Mouse (Mus musculus) myocyte (in vitro differentiated cells): ENCODE measurements around the gene Rassf3. TPM values are rescaled to one million over a fixed set of nuclear protein-coding genes. Genes with fewer than 3 reads are reported as not detected.

ENCODE experiments used
- H3K27me3 ChIP-seq: one replicate; pipeline ENCODE4 v1.6.1; 2011; ENCODE audit not compliant: control insufficient read depth, insufficient read depth, insufficient read length
- H3K36me3 ChIP-seq: one replicate; pipeline ENCODE4 v1.6.1; 2011; ENCODE audit not compliant: control insufficient read depth, insufficient read depth
- H3K4me2 ChIP-seq: one replicate; pipeline ENCODE4 v1.6.1; 2011; ENCODE audit warnings: low read depth, control low read depth
- H3K4me3 ChIP-seq: one replicate; pipeline ENCODE4 v1.5.1; 2011; ENCODE audit warnings: mild to moderate bottlenecking, control low read depth, moderate library complexity
- H3K79me2 ChIP-seq: one replicate; pipeline ENCODE4 v1.6.1; 2011; ENCODE audit not compliant: control insufficient read depth, insufficient read depth
- H3ac ChIP-seq: one replicate; pipeline ENCODE4 v1.6.1; 2011; ENCODE audit not compliant: control insufficient read depth, insufficient read length
- CEBPB ChIP-seq: IDR thresholded peaks from 2 replicates; pipeline ENCODE4 v1.6.1; 2011; ENCODE audit warnings: mild to moderate bottlenecking, moderate library complexity; ENCODE audit not compliant: poor library complexity, insufficient read depth, severe bottlenecking
- E2F4 ChIP-seq: IDR thresholded peaks from one replicate; pipeline ENCODE4 v1.6.1; 2011; ENCODE audit warnings: mild to moderate bottlenecking, control low read depth, moderate library complexity; ENCODE audit not compliant: insufficient read depth
- MAX ChIP-seq: IDR thresholded peaks from one replicate; pipeline ENCODE4 v1.6.1; 2011; ENCODE audit warnings: low read depth, mild to moderate bottlenecking, control low read depth
- MYOD1 ChIP-seq, 3 experiments: IDR thresholded peaks; one replicate each; pipeline ENCODE4 v1.6.1; 2011; ENCODE audit warnings: control low read depth in 2 of 3, low read depth in 2 of 3, mild to moderate bottlenecking in 2 of 3, moderate library complexity in 1 of 3; ENCODE audit not compliant: insufficient read length in 2 of 3, control insufficient read depth in 1 of 3
- MYOG ChIP-seq, 3 experiments: IDR thresholded peaks; one replicate each; pipeline ENCODE4 v1.6.1; 2011; ENCODE audit warnings: control low read depth in 2 of 3, low read depth in 2 of 3, mild to moderate bottlenecking in 2 of 3; ENCODE audit not compliant: insufficient read length in 2 of 3, control insufficient read depth in 1 of 3, insufficient read depth in 1 of 3
- POLR2A ChIP-seq: IDR thresholded peaks from one replicate; pipeline ENCODE4 v1.6.1; 2011; ENCODE audit warnings: low read depth, mild to moderate bottlenecking, control low read depth, moderate library complexity; ENCODE audit not compliant: insufficient read length
- POLR2AphosphoS2 ChIP-seq: IDR thresholded peaks from one replicate; pipeline ENCODE4 v1.6.1; 2011; ENCODE audit warnings: low read depth, control low read depth; ENCODE audit not compliant: insufficient read length
- REST ChIP-seq: IDR thresholded peaks from one replicate; pipeline ENCODE4 v1.6.1; 2011; ENCODE audit warnings: mild to moderate bottlenecking, control low read depth, moderate library complexity; ENCODE audit not compliant: insufficient read depth, insufficient read length
- SRF ChIP-seq: IDR thresholded peaks from one replicate; pipeline ENCODE4 v1.6.1; 2011; ENCODE audit warnings: low read depth; ENCODE audit not compliant: control insufficient read depth, insufficient read length
- TCF12 ChIP-seq: IDR thresholded peaks from one replicate; pipeline ENCODE4 v1.6.1; 2011; ENCODE audit warnings: mild to moderate bottlenecking, control low read depth; ENCODE audit not compliant: poor library complexity, insufficient read depth, severe bottlenecking
- TCF3 ChIP-seq: IDR thresholded peaks from one replicate; pipeline ENCODE4 v1.6.1; 2011; ENCODE audit warnings: low read depth, control low read depth; ENCODE audit not compliant: insufficient read length
- USF1 ChIP-seq: IDR thresholded peaks from one replicate; pipeline ENCODE4 v1.6.1; 2011; ENCODE audit warnings: low read depth, mild to moderate bottlenecking, control low read depth, moderate library complexity
- polyA plus RNA-seq: library from polyadenylated mRNA; unstranded; fragments of >200 nt; fragmentation: generic; extraction: Trizol; gene quantifications from one replicate; pipeline ENCODE4 v1.2.1, GENCODE M21; 2012; ENCODE audit warnings: missing spikeins

Gene Rassf3
- polyA plus RNA-seq, 1 experiment: 32.3 TPM

GRCm38 (mm10) chr10:121379387-121379786 lies 96.8 kb downstream of the Rassf3 start:
- H3K4me2 ChIP-seq: no peak overlapping the region
- no peaks in the 10 kb centered on the region for H3K79me2 ChIP-seq
- no peak overlapping the region for H3K4me3 ChIP-seq
- H3K27me3 ChIP-seq: no peaks in the 10 kb centered on the region
- peaks cover 52% of the 10 kb centered on the region for H3K36me3 ChIP-seq
- no peak overlapping the region for H3ac ChIP-seq
- no peak for TF ChIP-seq TCF3

- H3K79me2 ChIP-seq: no peaks in the 10 kb centered on the region
- no peak overlapping the region for H3K4me3 ChIP-seq
- H3K27me3 ChIP-seq: no peaks in the 10 kb centered on the region
- TF ChIP-seq TCF3 (no peak), CEBPB (no peak)
- H3K36me3 ChIP-seq: peaks cover 50% of the 10 kb centered on the region
- H3K4me2 ChIP-seq: no peak overlapping the region
- no peak overlapping the region for H3ac ChIP-seq
These were observed 99.4 kb downstream of the Rassf3 start for GRCm38 (mm10) chr10:121376530-121377271.

- Histone ChIP-seq H3K4me3 (no peak overlapping the region), H3K79me2 (no peaks in the 10 kb centered on the region), H3K4me2 (no peak overlapping the region), H3ac (no peak overlapping the region), H3K36me3 (peaks cover 46% of the 10 kb centered on the region), H3K27me3 (no peaks in the 10 kb centered on the region)
- no peak for TF ChIP-seq TCF12
- TF ChIP-seq MYOG (IDR thresholded peaks at IDR 0.05; ENCODE audit: control insufficient read depth in 1 of 3, insufficient read depth in 1 of 3, insufficient read length in 2 of 3, low read depth in 2 of 3): no peak
- TF ChIP-seq POLR2A: no peak
- no peak for TF ChIP-seq REST
- no peak for TF ChIP-seq E2F4
- TF ChIP-seq MAX: no peak
- no peak for TF ChIP-seq MYOD1 (IDR thresholded peaks at IDR 0.05; ENCODE audit: control insufficient read depth in 1 of 3, insufficient read length in 2 of 3, low read depth in 2 of 3)
- no peak for TF ChIP-seq POLR2AphosphoS2
- no peak for TF ChIP-seq SRF
- no peak for TF ChIP-seq USF1
- TF ChIP-seq TCF3: no peak
- no peak for TF ChIP-seq CEBPB
These were observed 100.3 kb downstream of the Rassf3 start for GRCm38 (mm10) chr10:121375649-121376493.

- Histone ChIP-seq H3K4me2 (no peak overlapping the region), H3K36me3 (peaks cover 47% of the 10 kb centered on the region), H3K4me3 (no peak overlapping the region), H3ac (no peak overlapping the region), H3K79me2 (no peaks in the 10 kb centered on the region), H3K27me3 (no peaks in the 10 kb centered on the region)
- TF ChIP-seq POLR2AphosphoS2 (no peak), MYOG (IDR thresholded peaks at IDR 0.05; ENCODE audit: control insufficient read depth in 1 of 3, insufficient read depth in 1 of 3, insufficient read length in 2 of 3, low read depth in 2 of 3) (no peak), TCF12 (no peak), MYOD1 (IDR thresholded peaks at IDR 0.05; ENCODE audit: control insufficient read depth in 1 of 3, insufficient read length in 2 of 3, low read depth in 2 of 3) (no peak), REST (no peak), TCF3 (no peak), CEBPB (no peak), E2F4 (no peak), USF1 (no peak)
These were observed 101.2 kb downstream of the Rassf3 start for GRCm38 (mm10) chr10:121374693-121375620.

- Histone ChIP-seq H3K4me3 (no peak overlapping the region), H3K27me3 (no peaks in the 10 kb centered on the region), H3K4me2 (no peak overlapping the region), H3K79me2 (peaks cover 5% of the 10 kb centered on the region), H3ac (no peak overlapping the region), H3K36me3 (peaks cover 39% of the 10 kb centered on the region)
- no peak for TF ChIP-seq MYOG (IDR thresholded peaks at IDR 0.05; ENCODE audit: control insufficient read depth in 1 of 3, insufficient read depth in 1 of 3, insufficient read length in 2 of 3, low read depth in 2 of 3)
- no peak for TF ChIP-seq POLR2A
- TF ChIP-seq CEBPB: no peak
- TF ChIP-seq USF1: no peak
- no peak for TF ChIP-seq TCF12
- no peak for TF ChIP-seq MAX
- TF ChIP-seq SRF: no peak
- no peak for TF ChIP-seq E2F4
- no peak for TF ChIP-seq MYOD1 (IDR thresholded peaks at IDR 0.05; ENCODE audit: control insufficient read depth in 1 of 3, insufficient read length in 2 of 3, low read depth in 2 of 3)
- TF ChIP-seq POLR2AphosphoS2: no peak
- no peak for TF ChIP-seq REST
- TF ChIP-seq TCF3: no peak
These were observed 102.1 kb downstream of the Rassf3 start for GRCm38 (mm10) chr10:121374013-121374412.
